Mouse (Mus musculus) urinary bladder, adult 18-20 months (tissue): Measurements from ENCODE around the gene Slc8b1.

Source experiments
- DNase-seq, 2 experiments: peaks; one replicate each; pipeline ENCODE4 v3.0.0; 2022; ENCODE audit warnings: low spot score in 2 of 2, mixed read lengths in 2 of 2

Gene Slc8b1

DNA sequence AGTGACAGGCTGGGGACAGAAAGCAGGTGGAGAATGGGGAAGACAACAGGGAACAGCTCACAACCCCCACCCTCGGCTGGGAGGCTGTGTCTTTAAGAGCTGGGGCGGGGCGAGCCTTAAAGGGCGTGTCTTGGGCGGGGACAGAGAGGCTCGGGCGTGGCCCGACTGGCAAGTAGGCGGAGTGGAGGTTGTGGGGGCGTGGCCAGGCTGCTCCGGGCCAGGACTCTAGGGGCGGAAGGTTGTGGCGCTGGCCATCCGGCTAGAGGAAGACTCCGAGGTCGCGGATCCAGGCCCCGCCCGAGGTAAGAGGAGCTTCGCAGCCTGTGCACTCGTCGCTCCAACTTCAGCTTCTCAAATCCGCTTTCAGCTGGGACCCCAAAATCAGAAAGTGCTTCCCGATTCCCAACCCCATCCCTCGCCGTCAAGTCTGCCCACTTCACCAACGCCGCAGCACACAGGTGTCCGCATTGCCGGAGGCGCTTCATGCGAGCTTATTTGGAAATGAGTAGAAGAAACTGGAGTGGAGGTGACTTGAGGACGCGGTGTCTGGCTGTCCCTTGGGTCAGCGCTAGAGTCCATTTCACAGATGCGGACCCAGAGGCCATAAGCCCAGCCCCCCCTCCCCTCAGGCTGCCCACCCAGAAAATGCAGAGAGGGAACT, at the start of gene Slc8b1:
Gene Slc8b1 (plus strand): TSS at position 187 of the 661 bp plus-strand sequence.
- peak; percentile 94 to 98 for DNase-seq

DNA sequence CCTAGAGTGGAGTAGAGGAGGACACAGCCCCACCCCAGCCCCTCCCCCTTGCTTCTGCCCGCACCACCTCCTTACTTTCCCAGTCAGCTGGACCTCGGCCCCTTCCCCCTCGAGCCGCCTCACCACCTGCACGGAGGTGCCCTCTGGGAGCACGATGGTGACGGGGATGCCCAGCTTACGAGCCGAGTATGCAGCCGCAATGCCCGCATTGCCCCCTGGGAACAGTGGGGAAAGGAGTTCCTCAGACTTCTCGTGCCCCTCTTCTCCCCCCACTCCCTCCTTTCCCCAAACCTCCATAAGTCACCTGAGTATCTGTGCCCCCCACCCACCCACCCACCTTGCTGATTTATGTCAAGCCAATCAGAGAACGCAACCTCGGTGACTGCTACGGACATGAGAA, 49.1 kb upstream of the Slc8b1 start:
- DNase-seq: no peak

DNA sequence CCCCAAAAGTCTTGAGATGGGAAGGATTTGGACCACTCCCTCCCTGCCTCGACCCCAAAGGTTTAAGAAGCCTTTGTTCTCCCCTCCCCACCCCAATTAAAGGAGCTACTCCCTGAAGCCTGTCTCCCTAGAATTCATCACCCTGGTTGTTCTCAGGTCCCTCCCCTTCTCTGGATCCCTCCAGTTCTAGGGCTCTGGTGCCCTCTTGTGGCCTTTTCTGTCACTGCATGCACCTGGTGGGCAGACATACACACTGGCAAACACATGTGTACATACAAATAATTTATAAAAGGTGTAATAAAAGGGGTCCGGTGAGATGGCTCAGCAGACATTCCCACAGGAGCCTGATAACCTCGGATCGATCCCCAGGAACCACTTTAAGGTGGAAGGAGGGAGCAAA, 46.6 kb upstream of the Slc8b1 start:
- DNase-seq: no peak

DNA sequence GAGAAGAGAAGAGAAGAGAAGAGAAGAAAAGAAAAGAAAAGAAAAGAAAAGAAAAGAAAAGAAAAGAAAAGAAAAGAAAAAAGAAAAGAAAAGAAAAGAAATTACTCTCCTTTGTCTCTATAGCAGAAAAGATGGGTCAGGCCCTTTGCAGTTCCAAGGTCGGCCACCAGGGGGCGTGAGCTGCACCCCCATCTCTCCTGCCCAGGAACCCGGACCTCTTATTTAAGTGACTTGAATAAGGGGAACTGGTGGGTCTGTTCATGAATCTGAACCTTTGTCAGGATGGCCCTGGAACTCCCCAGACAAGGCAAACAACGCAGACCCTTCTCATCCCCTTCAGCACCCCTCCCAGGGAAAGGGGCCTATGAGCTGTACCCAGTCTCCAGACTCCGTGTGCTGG, 45.9 kb upstream of the Slc8b1 start:
- peak in 1 of 2 experiments; percentile 26 for DNase-seq

DNA sequence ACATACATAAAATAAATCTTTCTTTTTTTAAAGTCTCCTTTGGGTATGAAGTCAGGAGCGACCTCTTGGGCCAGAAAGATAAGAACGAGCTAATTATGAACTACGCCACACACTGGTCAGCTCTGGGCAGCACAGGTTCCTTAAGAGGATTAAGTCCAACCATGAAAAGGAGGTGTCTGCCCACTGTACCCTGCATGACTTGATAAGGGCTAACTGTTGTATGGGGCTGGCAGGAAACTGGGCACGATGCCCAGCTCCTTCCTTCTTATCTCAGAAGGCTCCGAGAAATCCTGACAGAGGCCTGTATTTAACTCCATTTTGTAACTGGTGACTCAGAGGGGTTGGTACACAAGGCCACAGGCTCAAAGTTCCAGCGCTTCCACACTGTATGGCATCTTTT, 45.1 kb upstream of the Slc8b1 start:
- peak in 1 of 2 experiments; percentile 31 for DNase-seq

DNA sequence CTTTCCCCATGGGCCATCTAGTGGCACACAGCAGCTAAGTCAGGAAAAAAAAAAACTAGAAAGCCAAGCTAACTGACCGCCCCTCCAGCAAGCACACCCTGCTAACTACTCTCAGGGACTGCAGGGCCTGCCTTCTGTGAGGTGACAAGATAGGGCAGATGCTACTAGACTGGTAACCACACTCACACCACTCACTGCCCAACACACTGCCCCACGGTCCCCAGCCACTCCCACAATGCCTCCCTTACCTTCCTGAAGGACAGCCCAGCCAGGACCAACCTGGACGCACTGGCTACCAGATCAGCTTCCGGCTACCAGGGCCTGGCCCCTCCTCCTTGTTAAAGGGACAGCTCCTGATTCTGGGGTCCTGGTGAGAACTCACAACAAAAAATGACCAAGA, 43.9 kb upstream of the Slc8b1 start:
- no peak for DNase-seq

DNA sequence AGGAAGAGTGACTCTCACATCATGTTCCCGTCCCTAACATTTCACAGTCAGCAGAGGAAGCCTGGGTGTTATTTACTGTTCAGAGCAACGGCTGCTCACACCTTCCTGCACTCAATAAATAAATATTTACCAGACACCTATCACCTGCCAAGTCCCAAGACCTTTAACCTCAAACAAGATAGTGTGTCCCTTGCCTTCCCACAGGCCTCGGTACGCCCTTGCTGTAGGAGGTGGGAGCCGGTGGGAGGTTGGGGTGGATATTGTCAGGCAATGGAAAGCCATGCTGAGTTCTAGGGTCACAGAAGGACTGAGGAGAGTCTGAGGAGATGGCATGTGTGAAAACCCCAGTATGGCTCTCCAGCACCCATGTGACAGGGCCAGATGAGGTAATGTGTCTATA, 42.6 kb upstream of the Slc8b1 start:
- DNase-seq: no peak

DNA sequence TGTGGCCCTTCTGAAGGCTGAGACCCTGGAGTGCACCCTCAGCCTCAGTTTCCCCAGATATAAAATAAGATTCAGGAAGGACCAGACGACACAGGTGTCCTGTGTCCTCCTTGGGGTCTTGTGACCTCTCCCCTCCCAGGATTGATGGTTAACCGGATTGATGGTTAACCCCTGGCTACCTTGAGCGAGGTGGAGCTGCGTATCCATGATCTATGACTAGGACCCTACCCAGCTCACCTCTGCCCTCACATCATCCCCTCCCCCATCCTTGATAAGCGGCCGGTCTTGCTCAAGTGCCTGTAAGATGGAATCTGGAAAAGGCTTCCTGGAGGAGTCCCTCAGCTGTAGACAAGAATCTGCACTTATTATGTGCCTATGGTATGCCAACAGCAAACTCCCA, 42.1 kb upstream of the Slc8b1 start:
- DNase-seq: no peak

DNA sequence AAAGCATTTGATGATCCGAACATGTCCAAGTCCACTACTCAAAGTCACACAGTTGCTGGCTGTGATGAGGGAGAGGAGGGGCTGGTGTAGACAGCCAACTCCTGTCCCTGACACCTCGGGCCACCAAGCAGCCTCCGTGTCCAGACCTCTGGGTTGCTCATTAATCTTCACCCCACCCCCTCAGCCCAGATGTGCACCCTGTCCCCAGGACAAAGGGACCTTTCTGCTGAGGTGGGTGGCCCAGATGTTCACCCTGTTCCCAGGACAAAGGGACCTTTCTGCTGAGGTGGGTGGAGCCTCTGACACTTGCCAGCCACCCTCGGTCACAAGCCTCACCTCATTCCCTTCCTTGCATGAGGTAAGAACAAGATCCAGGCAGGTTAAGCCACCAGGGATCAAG, 39.4 kb upstream of the Slc8b1 start:
- DNase-seq: no peak

DNA sequence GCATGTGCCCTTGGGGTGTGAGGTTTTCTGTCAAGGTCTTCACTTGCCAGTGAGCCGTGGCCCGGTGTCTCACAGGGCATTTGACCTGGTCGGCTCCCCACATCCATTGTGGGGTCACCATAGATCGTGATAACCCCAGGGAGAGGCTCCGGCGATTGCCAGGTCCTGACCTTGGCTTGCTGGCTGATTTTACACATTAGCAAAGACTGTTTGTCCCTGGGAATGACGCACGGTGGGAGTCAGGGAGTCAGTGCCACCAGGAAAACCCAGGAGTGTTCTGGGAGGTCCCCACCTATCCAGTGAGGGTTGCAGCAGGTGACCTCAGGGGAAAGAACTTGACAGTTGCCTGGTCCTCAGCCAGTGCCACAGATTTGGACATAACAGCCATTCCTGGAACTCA, 38.2 kb upstream of the Slc8b1 start, which contains the start of gene Sdsl:
Gene Sdsl (minus strand): TSS at position 41 of the 400 bp plus-strand sequence.
- no peak for DNase-seq

DNA sequence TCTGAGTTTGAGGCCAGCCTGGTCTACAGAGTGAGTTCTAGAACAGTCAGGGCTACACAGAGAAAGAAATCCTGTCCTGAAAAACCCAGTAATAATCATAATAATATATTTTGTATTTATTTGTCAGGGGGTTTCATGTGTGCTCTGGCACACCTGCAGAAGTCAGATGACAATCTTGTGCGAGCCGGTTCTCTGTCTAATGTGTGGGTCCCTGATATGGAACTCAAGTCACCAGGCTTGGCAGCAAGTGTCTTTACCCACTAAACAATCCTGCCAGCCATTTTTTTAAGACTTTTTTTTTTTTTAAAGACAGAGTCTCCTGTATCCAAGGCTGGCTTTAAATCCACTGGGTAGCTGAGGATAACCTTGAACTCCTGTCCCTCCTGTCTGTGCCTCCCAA, 37.6 kb upstream of the Slc8b1 start:
- DNase-seq: no peak

DNA sequence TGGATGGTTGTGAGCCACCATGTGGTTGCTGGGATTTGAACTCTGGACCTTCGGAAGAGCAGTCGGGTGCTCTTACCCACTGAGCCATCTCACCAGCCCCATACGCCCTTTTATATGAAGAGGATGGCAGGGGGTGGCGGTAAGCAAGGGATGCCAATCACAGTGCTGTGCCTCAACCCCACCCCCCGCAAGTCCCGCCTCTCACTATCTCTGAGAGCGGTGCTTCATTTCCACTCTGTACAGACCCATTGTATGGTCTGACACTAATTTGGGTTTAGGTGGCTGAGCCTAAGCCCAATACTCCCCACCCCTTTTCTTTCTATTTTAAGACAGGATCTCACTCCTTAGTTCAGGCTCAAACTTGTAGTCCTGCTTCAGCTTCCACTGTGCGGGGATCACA, 35.1 kb upstream of the Slc8b1 start:
- no peak for DNase-seq

DNA sequence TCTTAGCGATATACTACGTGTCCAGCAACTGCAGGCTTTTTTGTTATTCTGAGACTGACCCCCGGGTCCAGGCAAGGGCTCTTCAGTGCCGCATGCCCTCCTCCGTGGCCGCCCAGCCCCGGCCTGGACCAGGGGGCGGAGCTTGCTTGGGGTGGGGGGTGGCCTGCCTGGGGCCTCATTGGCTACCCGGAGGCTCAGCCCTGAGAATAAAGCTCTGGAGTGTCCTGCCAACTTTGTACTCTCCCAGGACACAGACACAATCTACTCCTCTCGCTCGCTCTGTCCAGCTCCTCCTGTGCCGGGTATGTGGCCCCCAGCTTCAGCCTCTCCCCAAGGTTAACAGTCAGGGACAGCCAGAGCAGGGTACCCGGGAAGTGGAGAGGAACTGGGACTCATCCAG, 34.7 kb upstream of the Slc8b1 start, which contains the start of gene Sds:
Gene Sds (plus strand): TSS at position 231 of the 400 bp plus-strand sequence.
- no peak for DNase-seq

DNA sequence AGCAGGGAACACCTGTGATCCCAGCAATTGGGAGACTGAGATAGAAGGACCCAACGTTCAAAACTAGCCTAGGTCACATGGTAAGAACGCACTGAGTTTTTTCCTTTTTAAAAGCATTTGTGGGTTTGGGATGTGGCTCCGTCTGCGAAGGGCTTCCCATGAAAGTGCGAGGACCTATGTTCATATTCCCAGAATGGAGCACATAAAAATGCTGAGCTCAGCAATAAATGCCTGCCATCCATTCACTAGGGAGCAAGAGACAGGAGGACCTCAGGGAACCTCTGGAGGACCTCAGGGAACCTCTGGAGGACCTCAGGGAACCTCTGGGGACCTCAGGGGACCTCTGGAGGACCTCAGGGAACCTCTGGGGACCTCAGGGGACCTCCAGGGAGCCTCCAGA, 33.0 kb upstream of the Slc8b1 start:
- DNase-seq: no peak

DNA sequence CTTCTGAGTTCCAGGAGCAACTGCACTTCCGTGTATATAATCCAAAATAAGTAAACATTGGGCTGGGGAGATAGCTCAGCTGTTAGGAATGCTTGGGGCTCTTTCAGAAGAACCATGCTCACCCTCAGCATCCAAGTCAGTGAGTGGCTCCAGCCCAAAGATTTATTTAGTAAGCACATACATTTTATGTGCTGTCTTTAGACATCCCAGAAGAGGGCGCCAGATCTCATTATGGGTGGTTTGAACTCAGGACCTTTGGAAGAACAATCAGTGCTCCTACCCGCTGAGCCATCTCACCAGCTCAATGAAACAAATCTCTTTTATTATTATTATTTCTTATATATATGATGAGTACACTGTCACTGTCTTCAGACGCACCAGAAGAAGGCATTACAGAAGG, 31.4 kb upstream of the Slc8b1 start:
- no peak for DNase-seq

DNA sequence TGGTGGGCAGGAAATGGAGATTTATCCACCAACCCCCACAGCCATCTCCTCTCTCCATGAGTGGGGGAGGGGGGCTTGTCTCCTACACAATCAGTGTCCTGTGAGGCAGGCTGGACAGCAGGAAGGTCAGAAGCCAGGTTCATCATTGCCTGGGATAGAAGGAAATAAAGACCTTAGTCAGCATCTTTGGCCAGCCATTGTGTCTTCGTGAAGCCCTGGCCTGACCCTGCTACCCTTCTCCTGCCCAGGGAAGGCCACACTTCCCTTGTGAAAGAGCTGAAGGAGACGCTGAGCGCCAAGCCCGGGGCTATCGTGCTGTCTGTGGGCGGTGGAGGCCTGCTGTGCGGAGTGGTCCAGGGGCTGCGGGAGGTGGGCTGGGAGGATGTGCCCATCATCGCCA, 29.8 kb upstream of the Slc8b1 start:
- no peak for DNase-seq

DNA sequence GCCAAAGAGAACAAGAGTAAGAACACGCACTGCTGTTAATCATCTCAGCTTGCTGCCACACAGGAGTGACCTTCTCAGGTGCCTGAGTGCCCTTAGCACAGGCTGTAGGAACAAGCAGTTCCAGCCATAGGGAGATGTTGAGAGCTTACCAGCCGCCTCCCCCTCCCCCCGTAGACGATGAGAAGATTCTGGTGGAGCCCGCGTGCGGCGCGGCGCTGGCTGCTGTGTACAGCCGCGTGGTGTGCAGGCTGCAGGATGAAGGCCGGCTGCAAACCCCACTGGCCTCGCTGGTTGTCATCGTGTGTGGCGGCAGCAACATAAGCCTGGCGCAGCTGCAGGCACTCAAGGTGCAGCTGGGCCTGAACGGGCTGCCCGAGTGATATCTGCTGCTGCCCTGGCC, 27.6 kb upstream of the Slc8b1 start:
- no peak for DNase-seq

DNA sequence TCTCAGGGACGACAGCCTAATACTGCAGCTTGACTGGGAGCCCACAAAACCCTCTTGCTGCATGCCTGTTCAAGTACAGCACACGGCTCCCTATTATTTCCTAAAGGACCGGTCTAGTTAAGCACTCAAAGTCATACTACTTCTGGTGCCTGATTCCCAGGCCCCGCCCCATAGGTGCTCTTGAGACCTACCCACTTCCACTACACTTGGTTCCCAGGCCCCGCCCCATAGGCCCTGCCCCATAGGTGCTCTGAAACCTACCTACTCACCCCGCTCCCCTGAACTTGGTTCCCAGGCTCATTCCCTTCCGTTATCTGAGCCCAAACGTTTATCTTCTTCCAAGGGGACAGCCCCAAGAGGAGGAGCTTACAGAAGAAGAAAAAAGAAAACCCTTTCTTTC, 23.1 kb upstream of the Slc8b1 start:
- no peak for DNase-seq

DNA sequence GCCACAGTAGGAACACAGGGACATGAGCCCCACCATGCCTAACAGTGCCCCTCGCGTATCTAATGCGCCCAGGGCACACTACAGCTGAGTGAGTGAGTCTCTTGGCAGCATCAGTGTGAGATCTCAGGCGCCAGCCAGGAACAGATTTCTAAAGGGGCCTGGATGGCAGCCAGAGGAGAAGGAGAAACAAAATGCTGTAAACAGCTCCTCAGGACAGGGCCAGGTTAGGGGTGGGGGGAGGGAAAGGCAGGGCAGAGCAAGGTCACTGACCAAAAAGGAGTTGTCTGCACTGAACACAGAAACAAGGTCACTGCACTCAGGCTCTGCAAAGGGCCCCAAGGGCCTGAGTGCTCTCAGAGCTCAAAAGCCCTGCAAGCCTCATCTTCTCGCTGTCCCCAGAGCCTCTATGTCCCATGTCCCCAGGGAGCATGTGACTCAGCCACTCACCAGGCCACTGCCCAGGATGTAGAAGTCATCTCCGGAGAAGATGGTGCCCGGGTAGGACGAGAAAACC, 20.2 kb upstream of the Slc8b1 start:
- DNase-seq: no peak

DNA sequence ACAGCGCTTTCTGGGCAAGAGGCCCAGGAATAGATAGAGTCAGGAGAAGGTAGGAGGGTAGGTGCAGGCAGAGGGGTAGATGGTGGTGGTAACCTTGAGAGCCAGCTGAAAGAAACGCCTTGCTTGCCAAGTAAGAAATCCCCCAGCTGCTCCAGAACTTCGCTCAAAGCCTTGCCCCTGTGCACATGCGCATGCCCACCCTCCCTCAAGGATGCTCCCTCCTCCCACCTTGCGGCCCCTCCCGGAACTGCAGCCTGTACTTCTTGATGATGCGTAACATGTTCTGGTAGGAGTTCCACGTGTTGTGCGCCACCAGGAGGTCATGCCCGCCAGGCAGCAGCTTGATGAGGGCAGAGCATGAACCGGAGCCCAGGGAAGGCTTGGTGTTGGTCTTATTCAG, 18.5 kb upstream of the Slc8b1 start:
- DNase-seq: no peak

DNA sequence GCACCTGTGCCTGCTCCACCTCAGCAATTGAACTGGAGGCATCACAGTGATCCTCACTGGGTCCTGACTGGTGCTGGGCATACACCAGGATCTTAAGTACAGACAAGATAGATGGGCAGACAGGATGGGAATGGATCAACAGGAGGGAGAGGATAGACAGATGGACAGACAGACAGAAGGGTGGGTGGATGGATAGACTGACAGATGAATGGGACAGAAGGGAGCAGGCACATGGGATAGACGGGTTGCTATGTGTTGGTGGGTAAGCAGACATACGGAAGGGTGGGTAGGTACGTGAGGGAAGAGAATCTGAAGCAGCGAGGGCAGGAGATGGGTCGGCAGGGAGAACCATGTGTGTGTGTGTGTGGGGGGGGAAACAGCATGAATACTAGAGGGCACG, 17.5 kb upstream of the Slc8b1 start:
- DNase-seq: no peak

DNA sequence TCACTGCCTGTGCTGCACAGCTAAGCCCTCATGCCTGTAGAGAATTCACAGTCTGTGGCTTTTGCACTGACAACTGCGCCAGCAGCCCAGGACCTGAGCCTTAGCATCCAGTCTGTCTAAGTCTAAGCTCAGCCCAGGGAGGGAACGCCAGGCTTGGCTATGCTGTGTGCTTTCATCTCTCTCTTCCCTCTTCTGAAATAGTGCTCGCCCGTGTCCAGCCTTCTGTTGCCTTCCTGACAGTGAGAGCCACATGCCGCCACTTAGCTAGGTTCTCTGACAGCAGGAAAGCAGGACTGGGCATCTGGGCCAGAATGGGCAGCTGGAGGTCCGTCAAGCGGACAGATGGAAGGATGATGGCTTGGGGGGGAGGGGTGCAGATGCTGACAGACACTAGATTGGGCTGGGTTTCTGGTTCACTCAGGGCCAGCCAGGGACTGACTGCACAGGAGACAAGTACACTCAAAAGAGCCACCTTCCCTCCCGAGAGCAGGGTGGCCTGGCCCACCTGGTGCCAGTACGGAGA, 17.0 kb upstream of the Slc8b1 start:
- no peak for DNase-seq

DNA sequence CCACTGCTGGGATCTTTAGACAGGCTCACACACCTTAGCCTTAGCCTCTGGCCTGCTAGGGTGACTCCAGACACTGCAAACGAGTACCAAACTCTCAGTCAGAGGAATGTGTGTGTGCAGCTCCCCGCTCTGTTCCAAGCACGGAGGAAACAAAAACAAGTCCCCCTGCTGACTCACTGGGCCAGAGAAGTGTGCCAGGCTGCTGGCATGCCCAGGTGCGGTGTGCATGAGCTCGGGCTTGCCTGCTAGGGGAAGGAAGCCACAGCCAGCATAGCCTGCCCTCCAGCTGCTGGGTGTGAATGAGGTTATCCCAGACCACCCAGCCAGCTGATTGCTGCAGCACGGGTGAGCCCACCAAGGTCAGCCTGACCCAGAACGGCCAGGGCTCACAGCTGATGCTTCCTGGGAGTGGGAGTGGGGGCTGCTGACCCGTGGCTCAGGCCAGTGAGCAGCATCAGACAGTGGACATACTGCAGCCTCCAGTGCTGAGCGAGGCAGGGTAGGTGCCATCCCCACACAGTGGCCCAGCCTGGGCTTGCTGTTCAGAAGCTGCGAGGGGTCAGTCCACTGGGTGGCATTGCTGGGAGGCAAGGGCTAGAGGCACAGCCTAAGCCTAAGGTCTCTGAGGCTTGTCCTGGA, 15.8 kb upstream of the Slc8b1 start:
- DNase-seq: peak in 1 of 2 experiments; percentile 70
